Mouse (Mus musculus) layer of hippocampus, postnatal 36 days (tissue): ENCODE measurements around the gene 2610318N02Rik. TPM values are rescaled to one million over a fixed set of nuclear protein-coding genes. Genes with fewer than 3 reads are reported as not detected.

Experiments
- DNase-seq, 2 experiments: peaks; one replicate each; pipeline ENCODE4 v3.0.0; 2022
- microRNA-seq, 2 experiments: library from miRNA; unstranded; fragments of <30 nt; microRNA quantifications; one replicate each; pipeline ENCODE4 v1.2.0; 2021
- total RNA-seq, 2 experiments: library from RNA; stranded (reverse); gene quantifications; 2 replicates each; pipeline ENCODE4 v1.2.3; 2021

2610318N02Rik gene
- total RNA-seq, 2 experiments from 2014 or later = 0.94 to 1.4 TPM

DNA sequence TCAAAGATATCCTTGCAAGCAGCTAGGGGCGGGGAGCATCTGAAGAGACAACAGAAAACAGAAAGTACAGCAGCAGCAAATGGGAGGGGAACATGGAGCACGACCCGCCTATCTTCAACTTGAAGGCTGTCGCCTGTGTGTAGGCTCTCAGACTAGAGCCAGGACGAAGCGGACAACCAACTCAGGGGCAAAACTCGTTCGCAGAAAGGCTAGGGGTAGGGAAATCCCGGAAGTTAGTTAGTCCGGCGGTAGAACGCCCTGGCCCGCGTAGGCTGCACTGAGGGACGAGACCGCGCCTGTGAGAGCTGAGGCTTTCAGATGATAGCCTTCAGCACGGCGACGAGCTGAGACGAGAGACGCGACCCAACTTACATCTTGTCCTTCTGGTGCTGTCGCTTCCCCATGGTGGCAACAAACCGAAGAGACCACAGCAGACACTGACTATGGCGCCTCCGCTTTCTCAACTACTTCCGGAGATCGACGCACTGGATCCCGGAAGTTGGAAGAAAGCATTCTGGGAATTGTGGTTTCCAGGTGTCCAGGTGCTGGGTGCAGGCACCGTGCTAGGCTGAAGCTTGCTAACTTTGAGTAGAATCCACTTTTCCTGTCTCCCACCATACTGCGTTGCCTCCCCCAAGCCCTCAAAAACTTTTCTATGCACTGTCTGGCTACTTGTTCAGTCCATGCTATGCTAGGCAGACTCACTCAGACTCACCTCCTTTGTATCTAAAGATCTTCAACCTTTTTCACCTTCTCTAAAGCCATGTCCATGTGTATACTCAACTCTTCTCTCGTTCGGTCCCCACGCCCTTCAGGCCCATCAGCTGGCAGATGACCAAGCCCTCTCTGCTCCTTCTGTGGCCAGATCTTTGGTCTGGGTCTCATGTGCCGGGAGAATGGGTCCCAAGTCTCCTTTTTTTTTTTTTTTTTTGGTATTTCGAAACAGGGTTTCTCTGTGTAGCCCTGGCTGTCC, 13.9 kb downstream of the 2610318N02Rik start, which contains the start of gene Ppil2:
Gene Ppil2, minus strand, starts transcription at position 487 of the 973 bp plus-strand sequence.
- peak; percentile 66 to 69 for DNase-seq

GRCm38 (mm10) chr16:17104600-17104999, 20.4 kb downstream of the 2610318N02Rik start:
- no peak for DNase-seq

- DNase-seq = no peak
These were observed 22.2 kb downstream of the 2610318N02Rik start for GRCm38 (mm10) chr16:17102630-17103220.

DNA sequence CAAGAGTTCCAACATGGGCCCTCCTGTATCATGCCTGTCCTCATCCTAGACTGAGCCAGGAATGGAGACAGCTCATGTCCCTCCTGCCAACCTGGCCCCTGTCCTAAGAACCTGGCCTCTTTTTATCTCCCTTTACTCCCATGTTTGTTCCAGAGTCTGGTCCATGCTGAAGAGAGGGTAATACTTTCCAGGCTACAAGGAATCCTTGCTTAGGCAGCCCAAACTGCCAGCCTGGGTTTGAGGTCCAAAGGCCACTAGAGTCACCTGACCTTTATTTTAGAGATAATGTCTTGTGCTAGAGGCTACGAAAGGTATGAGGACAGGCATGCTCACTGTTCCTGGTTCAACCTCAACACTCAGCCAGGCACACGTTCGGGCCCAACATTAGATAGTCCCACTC, 28.0 kb downstream of the 2610318N02Rik start:
- DNase-seq = no peak

DNA sequence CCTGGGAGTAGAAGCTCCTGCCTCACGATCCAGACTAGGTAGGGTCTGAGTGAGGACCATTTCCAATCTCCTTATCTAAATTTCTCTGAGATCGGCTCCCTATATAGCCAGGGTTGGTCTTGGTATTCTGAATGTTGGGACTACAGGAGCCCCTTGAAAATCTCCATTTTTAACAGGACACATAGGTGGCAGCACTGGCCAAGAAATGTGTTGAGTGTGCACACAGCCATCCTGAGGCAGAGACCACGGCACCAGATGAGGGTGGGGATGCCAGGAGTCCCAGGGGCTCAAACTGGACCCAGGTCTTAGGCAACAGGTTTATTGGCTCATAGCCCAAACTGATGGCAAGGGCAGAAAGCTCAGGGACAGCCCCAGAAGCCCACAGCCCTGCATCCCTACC, 36.6 kb downstream of the 2610318N02Rik start:
- DNase-seq = no peak

DNA sequence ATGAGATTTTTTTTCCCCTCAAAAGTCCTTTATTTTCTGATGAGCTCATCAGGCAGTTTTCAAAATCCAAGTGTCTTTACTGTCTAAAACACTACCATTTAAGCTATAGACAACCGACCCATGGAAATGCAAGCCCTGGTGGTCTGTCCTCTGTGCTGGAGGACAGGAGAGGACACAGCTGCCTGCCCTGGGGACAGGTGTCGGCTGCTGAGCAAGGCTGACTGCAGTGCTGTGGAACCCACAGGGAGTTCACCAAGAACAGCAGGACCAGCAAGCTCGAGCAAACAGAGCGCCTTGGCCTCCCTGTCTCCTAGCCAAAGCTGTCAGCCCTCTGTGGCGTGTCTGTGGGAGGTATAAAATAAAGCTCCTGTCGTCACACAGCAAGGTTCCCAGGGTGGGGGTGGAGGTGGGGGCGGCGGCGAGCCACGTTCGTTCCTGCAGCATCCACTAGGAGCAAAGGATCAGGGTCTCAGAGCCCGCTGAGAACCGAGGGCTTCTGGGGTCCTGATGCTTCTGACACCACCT, 38.2 kb downstream of the 2610318N02Rik start:
- DNase-seq = peak in 1 of 2 experiments; percentile 34

GRCm38 (mm10) chr16:17086241-17086640, 38.7 kb downstream of the 2610318N02Rik start:
- no peak for DNase-seq

GRCm38 (mm10) chr16:17085636-17086035, 39.3 kb downstream of the 2610318N02Rik start:
- DNase-seq = no peak

- no peak for DNase-seq
These were observed 42.7 kb downstream of the 2610318N02Rik start for GRCm38 (mm10) chr16:17082121-17082792.

DNA sequence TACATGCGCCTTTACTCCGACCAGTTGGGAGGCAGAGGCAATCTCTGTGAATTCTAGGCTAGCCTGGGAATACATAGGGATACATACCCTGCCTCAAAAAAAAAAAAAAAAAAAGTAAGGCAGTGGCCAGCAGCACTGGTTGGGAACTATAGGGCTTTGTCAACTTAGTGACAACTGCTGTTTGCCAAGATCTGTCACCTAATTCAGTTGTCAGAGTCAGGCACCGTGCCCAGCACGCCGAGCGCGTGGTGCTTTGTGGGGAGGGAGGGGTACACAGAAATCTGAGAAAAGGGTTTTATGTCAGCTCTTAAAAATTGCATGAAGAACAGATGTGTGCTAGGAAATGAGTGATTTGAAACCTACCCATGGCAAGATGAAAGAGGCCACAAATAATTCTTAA, 46.9 kb downstream of the 2610318N02Rik start:
- DNase-seq = peak; percentile 58 to 72

DNA sequence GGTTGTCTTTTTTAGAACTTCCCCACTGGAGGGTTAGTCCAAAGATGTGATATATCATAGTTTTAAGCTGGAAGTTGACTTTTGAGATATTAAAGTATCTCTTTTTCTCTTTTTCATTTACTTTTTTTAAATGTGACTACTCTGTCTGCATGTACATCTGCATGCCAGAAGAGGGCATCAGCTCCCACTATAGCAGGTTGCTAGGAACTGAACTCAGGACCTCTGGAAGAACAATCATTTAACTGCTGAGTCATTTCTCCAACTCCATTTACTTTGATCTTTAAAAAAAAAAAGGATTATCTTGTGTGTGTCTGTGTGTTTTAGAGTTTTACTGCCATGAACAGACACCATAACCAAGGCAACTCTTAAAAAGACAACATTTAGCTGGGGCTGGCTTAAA, 48.1 kb downstream of the 2610318N02Rik start:
- DNase-seq = no peak

- no peak for DNase-seq
These were observed 48.7 kb downstream of the 2610318N02Rik start for GRCm38 (mm10) chr16:17076301-17076700.

DNA sequence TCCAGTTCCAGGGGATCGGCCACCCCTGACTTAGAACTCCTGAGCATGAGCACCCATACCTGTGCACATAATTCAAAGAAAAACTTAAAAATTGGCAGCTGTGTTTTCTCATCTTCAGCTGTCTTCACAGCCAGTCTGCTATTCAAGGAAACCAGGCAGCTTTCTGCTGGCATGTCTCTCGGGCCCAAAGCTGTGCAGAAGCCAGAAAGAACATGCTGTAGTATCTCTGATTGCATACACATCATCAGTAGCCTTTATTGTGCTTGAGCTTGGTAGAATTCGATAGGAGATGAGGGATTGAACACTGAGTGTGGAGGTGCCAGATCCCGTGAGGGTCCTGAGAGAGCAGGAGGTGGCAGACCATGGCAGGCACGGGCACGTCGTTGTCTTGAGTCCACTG, 52.0 kb downstream of the 2610318N02Rik start:
- DNase-seq = no peak

- DNase-seq = no peak
These were observed 54.3 kb downstream of the 2610318N02Rik start for GRCm38 (mm10) chr16:17070716-17071115.

GRCm38 (mm10) chr16:17069511-17070443, 55.2 kb downstream of the 2610318N02Rik start, which contains the start of gene Ypel1:
Ypel1 (plus strand) TSS chr16:17069696.
- DNase-seq = peak; percentile 86 to 89

DNA sequence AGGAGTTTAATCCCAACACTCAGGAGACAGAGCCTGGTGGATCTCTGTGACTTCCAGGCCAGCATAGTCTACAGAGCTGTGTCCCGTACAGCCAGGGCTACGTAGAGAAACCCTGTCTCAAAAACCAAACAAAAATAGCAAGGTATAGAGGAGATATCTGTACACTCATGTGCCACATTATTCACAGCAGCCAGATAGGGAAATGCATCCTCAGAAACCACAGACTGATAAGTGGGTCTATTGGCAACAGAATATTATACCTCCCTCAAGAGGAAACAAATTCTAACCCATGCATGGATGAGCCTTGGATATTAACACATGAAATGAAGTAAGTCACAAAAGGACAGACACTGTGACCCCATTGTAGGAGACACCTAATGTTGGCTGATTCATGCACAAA, 57.4 kb downstream of the 2610318N02Rik start:
- DNase-seq = no peak

Small RNA genes within 50 kb of the gene (microRNA-seq; reads per million reads assigned to microRNA genes)
- gene Mir130b = 52.5 to 63.9 reads per million in 2 experiments
- 2.5 to 3.9 reads per million in 2 experiments for gene Mir301b

Other genes with a start within 250 kb of the 2610318N02Rik start
- gene Ppm1f, start 228.7 kb downstream of the 2610318N02Rik start, total RNA-seq = 10 to 100 TPM; 47.0 to 49.5 TPM
- gene Mapk1, start 141.8 kb downstream of the 2610318N02Rik start, total RNA-seq = 100 to 1,000 TPM; 522 to 529 TPM
- gene Ypel1, start 55.5 kb downstream of the 2610318N02Rik start, total RNA-seq = 10 to 100 TPM; 35.4 to 38.5 TPM
- gene Ppil2, start 13.9 kb downstream of the 2610318N02Rik start, total RNA-seq = 100 to 1,000 TPM in 1 of 2 experiments, 10 to 100 TPM in 1; 84.9 to 102 TPM
- gene Sdf2l1, start 7.2 kb upstream of the 2610318N02Rik start, total RNA-seq = 10 to 100 TPM; 36.6 to 52.7 TPM
- 10 to 100 TPM; 27.2 to 29.3 TPM for gene Ydjc, start 19.5 kb upstream of the 2610318N02Rik start, total RNA-seq
- gene Ccdc116, start 22.1 kb upstream of the 2610318N02Rik start, total RNA-seq = 1 to 10 TPM; 1.5 to 1.7 TPM
- gene Ube2l3, start 77.5 kb upstream of the 2610318N02Rik start, total RNA-seq = 100 to 1,000 TPM; 157 to 159 TPM
- gene Rimbp3, start 83.4 kb upstream of the 2610318N02Rik start, total RNA-seq = 1 to 10 TPM; 3.0 to 3.5 TPM
- 1 to 10 TPM; 4.5 to 5.9 TPM for gene Hic2, start 108.4 kb upstream of the 2610318N02Rik start, total RNA-seq
- 100 to 1,000 TPM in 1 of 2 experiments, 10 to 100 TPM in 1; 91.2 to 112 TPM for gene Tmem191c, start 150.9 kb upstream of the 2610318N02Rik start, total RNA-seq
- 1 to 10 TPM in 1 of 2 experiments, under 1 TPM in 1; 0.97 to 1.1 TPM for gene Serpind1, start 206.2 kb upstream of the 2610318N02Rik start, total RNA-seq